Mouse (Mus musculus) liver, adult (tissue): ENCODE measurements around the gene Gale.

Experiments
- GATA4 ChIP-seq: IDR thresholded peaks from 2 replicates; pipeline ENCODE4 v1.6.1; 2014; ENCODE audit warnings: mild to moderate bottlenecking, low read length; ENCODE audit not compliant: insufficient replicate concordance

Gene Gale

GRCm38 (mm10) chr4:135963457-135964193, at the start of gene Gale:
Gene Gale (plus strand): TSS chr4:135963727.
- TF ChIP-seq GATA4 = peak; percentile 43; the same call in 1 of the 2 replicates

GRCm38 (mm10) chr4:135918635-135919279, 44.8 kb upstream of the Gale start:
- TF ChIP-seq GATA4 = no peak

- TF ChIP-seq GATA4 = no peak
These were observed 44.3 kb upstream of the Gale start for GRCm38 (mm10) chr4:135919280-135919639.

GRCm38 (mm10) chr4:135920304-135921241, 43.0 kb upstream of the Gale start, which contains the start of gene Fuca1:
Gene Fuca1 (plus strand): TSS chr4:135920735.
- TF ChIP-seq GATA4 = no peak

GRCm38 (mm10) chr4:135921257-135922120, 42.0 kb upstream of the Gale start:
- TF ChIP-seq GATA4 = no peak

- no peak for TF ChIP-seq GATA4
These were observed 41.3 kb upstream of the Gale start for GRCm38 (mm10) chr4:135922190-135922589.

GRCm38 (mm10) chr4:135924418-135924817, 39.1 kb upstream of the Gale start:
- TF ChIP-seq GATA4 = no peak

GRCm38 (mm10) chr4:135925341-135925740, 38.2 kb upstream of the Gale start:
- TF ChIP-seq GATA4 = no peak

GRCm38 (mm10) chr4:135926195-135926808, 37.2 kb upstream of the Gale start:
- TF ChIP-seq GATA4 = no peak

- TF ChIP-seq GATA4 = no peak
These were observed 36.7 kb upstream of the Gale start for GRCm38 (mm10) chr4:135926861-135927260.

- no peak for TF ChIP-seq GATA4
These were observed 35.2 kb upstream of the Gale start for GRCm38 (mm10) chr4:135928376-135928775.

GRCm38 (mm10) chr4:135929405-135929804, 34.1 kb upstream of the Gale start:
- TF ChIP-seq GATA4 = no peak

GRCm38 (mm10) chr4:135929828-135930227, 33.7 kb upstream of the Gale start:
- TF ChIP-seq GATA4 = no peak

GRCm38 (mm10) chr4:135930239-135930638, 33.3 kb upstream of the Gale start:
- TF ChIP-seq GATA4 = no peak
